Mouse (Mus musculus) T-helper 1 cell (primary cell): Measurements from ENCODE around the gene Ddx31.

ENCODE experiments used
- in situ Hi-C: fragments of 300-600 bp; cut with MboI, MseI; formaldehyde crosslinking; loops from one replicate; pipeline ENCODE4 v1.15.1; 2025; ENCODE audit warnings: high pct_unique_total_duplicates

The Ddx31 gene

GRCm38 (mm10) chr2:28840222-28840951 is at the start of gene Ddx31, which contains the start of gene Gtf3c4:
TSS of gene Ddx31 (plus strand) at chr2:28840406.
TSS of gene Gtf3c4 (minus strand) at chr2:28840360.
- in situ Hi-C loops, result no loop called here

GRCm38 (mm10) chr2:28792931-28793610 is 47.1 kb upstream of the Ddx31 start:
- in situ Hi-C loops, result loop anchor here (10.0 kb wide), 1 partner anchor 522 kb away; no protein-coding TSS in a partner anchor

GRCm38 (mm10) chr2:28794623-28795022 is 45.6 kb upstream of the Ddx31 start:
- in situ Hi-C loops, result loop anchor here (10.0 kb wide), 1 partner anchor 520 kb away; no protein-coding TSS in a partner anchor

- in situ Hi-C loops, result loop anchor here (10.0 kb wide), 1 partner anchor 519 kb away; no protein-coding TSS in a partner anchor
Measured at GRCm38 (mm10) chr2:28796298-28796697, 43.9 kb upstream of the Ddx31 start.

GRCm38 (mm10) chr2:28797490-28798106 is 42.6 kb upstream of the Ddx31 start:
- in situ Hi-C loops, result loop anchor here (10.0 kb wide), 1 partner anchor 517 kb away; no protein-coding TSS in a partner anchor

- in situ Hi-C loops, result loop anchor here (10.0 kb wide), 1 partner anchor 516 kb away; no protein-coding TSS in a partner anchor
Measured at GRCm38 (mm10) chr2:28798390-28798789, 41.8 kb upstream of the Ddx31 start.

GRCm38 (mm10) chr2:28799575-28799974 is 40.6 kb upstream of the Ddx31 start:
- in situ Hi-C loops, result loop anchor here (10.0 kb wide), 1 partner anchor 515 kb away; no protein-coding TSS in a partner anchor

GRCm38 (mm10) chr2:28803406-28803805 is 36.8 kb upstream of the Ddx31 start:
- in situ Hi-C loops, result no loop called here

- in situ Hi-C loops, result no loop called here
Measured at GRCm38 (mm10) chr2:28808841-28809240, 31.4 kb upstream of the Ddx31 start.

- in situ Hi-C loops, result no loop called here
Measured at GRCm38 (mm10) chr2:28810260-28811013, 29.8 kb upstream of the Ddx31 start.

GRCm38 (mm10) chr2:28818866-28819265 is 21.3 kb upstream of the Ddx31 start:
- in situ Hi-C loops, result no loop called here

GRCm38 (mm10) chr2:28829265-28829664 is 10.9 kb upstream of the Ddx31 start:
- in situ Hi-C loops, result no loop called here

GRCm38 (mm10) chr2:28836181-28836940 is 3.8 kb upstream of the Ddx31 start:
- in situ Hi-C loops, result loop anchor here (10.0 kb wide), 1 partner anchor 318 kb away; no protein-coding TSS in a partner anchor

GRCm38 (mm10) chr2:28839501-28840221 is 545 bp upstream of the Ddx31 start:
- in situ Hi-C loops, result loop anchor here (10.0 kb wide), 1 partner anchor 315 kb away; no protein-coding TSS in a partner anchor

GRCm38 (mm10) chr2:28842042-28842441 is 1.8 kb downstream of the Ddx31 start:
- in situ Hi-C loops, result no loop called here

- in situ Hi-C loops, result no loop called here
Measured at GRCm38 (mm10) chr2:28848879-28849278, 8.7 kb downstream of the Ddx31 start.

- in situ Hi-C loops, result no loop called here
Measured at GRCm38 (mm10) chr2:28852594-28852993, 12.4 kb downstream of the Ddx31 start.

- in situ Hi-C loops, result no loop called here
Measured at GRCm38 (mm10) chr2:28855773-28856172, 15.6 kb downstream of the Ddx31 start.

- in situ Hi-C loops, result no loop called here
Measured at GRCm38 (mm10) chr2:28859303-28859702, 19.1 kb downstream of the Ddx31 start.
